Mouse (Mus musculus) NIH3T3 (cell line): ENCODE results near the gene Smco4.
"Not testable (repeated sequence)": the region's sequence is repeated elsewhere in the genome, so short reads cannot be mapped to it uniquely, and the experiment has no call there.

Experiments
- DNase-seq: peaks from one replicate; pipeline ENCODE4 v3.0.0-alpha.2; 2012; ENCODE audit warnings: low read depth

Gene Smco4

DNA sequence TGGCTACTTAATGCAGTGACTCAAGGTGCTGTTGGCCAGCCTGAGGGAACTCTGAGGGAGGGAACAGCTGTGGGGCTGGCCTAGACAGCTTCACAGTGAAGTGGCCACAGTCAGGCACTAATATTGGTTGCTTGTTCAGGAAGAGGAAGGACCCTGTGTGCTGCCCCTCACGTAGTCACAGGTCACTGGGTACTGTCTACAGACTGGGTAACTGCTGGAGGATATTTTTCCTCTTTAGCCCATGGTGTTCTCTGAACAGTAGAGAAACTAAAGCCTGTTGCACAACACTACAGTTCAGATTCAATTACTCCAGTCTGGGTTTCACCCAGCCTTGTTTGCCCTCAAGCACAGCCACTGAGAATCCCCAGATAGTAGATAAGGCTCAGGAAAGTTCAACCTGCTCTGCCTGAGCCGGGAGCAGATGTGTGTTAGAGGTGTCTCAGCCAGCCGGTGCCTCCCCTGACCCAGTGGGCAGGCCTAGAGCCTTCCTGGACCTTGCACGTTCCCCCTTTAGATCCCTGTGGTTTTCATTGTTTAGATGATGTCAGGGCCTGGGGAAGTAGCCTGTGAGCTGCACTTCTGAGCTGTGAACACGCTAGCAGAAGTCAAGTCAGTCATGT, 48.6 kb downstream of the Smco4 start:
- peak; percentile 9 for DNase-seq

DNA sequence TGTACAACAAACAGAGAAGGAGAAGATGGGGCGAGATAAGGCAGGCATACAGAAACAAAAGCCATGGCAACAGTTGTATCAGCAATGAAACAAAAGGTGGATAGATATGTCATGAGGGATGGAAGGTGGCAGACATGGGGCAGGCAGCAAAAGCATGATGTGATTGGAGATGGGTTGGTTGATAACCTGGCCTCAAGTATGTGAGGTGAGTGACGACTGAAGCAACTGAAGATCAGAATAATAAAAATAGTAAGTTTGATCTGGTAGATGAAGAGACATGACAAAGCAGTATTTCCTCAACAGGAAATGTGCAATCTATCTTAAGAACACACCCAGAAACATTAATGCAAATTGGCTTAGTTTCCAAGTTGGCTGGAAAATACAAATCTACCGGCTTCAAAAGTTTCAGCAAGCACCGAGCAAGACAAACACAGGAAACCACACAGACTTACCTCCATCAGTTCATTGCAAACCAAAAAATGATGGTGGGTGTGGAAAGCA, 57.3 kb downstream of the Smco4 start:
- no peak for DNase-seq

DNA sequence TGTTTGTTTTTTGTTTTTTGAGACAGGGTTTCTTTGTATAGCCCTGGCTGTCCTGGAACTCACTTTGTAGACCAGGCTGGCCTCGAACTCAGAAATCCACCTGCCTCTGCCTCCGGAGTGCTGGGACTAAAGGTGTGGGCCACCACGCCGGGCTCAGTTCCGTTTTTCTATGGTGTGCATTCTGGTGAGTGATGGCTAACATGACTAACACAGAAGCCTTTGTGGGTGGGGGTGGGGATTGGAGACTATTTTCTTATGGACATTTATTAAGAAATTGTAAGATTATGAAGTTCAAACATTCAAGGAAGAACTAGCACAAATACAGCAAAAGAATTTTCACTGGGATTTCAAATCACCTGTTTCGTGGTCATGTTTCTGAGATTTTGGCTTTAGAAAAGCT, 57.8 kb downstream of the Smco4 start:
- not testable (repeated sequence) for DNase-seq

DNA sequence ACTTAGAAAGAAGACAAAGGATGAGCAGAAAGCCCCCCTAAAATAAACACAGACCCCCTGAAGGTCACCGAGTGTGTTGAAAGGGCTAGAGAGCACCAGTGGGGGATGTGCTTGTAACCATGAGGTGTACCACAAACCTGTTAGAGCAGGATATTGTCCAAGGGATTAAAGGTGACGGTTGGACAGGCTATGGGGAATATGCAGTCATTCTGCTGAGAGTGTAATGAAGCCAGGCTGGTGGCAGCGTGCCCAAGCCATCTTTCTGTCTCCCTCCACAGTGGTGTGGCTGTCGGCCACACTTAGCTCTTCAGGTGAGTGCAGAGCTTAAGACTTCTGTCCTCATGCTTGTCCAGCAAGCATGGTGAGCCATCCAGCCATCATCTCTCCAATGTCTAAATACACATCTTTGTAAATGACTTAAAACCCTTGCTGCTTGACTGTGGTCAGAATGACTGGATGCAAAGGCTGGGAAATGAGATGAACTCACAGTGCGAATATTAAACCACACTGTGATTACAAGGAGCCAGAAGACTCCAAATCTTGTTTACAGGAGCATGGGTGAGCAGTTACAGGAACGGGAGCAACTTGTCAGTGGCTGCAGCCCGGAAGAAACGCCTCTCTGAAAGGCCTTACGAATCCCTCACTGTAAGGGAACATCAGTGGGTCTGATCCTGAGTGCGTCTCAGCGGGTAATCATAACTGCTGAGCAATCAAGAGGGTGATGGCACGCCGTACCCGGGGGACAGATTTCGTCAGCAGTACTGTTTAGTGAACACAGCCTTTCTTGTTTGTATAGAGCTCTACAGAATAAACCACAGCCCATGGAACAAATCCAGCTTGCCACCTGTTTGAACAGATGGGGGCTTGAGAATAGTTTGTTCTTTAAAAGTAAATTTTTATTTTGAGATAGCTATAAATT, 59.0 kb downstream of the Smco4 start:
- DNase-seq, result no peak

DNA sequence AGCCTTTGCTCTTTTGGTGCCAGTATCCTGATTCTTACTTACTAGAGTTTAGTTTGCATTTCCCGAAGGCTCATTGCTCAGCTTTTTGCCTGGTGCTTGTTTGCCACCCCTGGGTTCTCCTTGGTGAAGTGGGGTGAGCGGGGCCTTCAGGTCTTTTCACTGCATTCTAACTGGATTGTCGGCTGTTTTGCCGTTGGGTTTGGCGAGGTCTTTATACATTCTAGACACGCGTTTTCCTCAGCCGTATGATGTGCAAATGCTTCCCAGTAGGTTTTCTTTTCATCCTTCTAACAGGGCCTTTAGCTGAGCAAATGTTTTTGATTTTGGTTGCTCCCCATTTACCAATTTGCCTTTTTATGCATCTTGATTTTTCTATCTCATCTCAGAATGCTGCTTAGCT, 60.1 kb downstream of the Smco4 start:
- DNase-seq, result no peak

DNA sequence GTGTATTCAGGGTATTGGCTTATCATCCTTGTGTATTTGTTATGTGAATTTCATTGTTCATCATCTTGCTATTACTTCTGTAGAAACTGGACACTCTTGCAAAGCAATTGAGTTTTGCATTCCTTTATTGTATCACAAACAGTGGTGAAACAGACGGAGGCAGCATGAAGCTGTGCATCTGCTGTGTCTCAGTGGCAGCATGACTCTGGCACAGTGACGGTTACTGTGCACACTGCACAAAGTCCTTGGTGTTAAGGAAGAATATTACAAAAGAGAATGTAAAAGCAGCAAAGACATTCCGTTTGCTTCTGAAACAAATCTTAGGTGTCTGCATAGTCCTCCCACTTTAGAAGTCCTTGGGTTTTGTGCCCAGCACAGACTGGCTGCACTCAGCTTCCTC, 67.2 kb downstream of the Smco4 start:
- no peak for DNase-seq

DNA sequence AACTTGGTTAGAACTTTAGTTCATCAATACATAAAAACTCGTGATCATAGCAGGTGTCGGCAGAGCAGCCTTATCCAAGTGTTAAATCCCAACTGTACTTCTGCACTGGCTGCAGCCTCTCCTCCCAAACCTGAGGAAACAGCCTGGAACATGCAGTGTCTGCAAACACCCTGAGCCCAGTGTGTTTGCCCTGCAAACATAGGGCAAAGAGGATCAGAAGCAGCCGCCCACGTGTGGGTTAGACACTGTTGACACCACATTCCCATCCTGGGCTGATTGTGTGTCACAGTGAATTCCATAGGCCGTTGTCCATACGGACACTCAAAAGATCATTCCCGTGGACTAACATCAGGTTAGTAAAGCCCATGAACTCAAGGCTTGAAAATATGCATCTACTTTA, 69.1 kb downstream of the Smco4 start:
- no peak for DNase-seq

DNA sequence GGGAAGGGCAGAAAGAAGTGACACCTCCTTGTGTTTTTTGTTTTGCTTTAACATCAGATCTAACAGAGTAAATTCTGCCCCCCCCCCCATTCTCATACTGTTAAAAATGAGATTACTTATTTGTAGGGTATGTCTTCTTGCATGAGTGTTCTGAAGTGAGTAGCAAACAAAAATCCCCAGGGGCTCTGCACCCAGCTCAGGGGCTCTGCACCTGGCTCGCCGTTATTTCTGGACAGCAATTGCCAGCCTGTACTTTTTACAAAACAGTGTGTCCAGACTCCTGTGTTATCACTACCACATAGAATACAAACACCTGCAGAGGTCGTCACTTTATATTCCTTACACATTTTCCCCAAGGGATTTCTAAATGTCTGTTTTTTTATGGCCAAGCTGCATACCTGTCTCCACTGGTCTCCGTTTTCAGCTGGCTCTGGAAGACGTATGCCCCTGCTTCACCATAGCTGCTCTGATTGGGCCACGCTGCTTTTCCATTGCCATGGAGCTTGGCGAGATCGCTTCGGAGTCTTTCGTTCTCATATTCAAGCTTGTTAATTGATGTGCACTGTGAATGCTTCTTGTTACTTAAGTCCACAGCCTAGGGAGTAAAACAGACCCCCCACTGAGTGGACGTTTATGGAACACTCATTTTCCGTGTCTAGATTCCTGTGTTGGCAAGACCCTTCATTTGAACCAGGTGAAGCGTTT, 81.7 kb downstream of the Smco4 start:
- DNase-seq, result no peak

DNA sequence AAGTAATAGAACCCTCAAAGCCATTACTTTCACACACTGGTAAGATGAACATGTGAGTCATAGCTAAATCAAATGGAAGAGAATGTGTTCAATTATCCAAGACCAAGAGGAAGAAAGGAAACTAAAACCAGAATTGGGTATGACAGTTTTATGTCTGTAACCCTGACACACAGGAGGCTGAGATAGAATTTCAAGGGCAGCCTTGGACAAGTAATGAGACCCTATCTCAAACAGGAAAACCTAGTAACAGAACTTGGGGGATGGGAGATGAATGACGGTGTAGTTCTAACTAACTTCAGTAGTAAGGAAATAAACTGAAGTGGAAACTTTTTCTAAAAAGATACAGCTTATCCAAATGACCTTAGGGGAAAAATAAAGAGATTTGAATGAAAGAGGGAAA, 85.2 kb downstream of the Smco4 start:
- DNase-seq, result no peak

DNA sequence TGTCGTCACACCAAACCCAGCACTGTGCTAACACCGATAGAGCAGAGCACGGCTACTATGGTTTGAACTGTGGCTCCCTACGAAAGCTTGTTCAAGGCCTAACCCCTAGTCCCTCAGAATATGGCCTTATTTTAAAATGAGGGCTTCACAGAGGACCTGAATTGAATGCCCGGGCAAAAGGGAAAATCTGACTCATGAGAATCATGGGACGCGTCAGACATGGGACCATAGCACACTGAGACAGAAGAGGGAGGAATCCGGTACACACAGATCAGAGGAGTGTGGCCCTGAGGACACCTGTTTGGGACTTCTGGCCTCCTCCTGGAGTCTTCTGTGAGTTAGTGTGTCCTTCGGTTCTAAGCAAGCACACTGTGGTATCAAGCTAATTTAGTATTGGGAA, 85.7 kb downstream of the Smco4 start:
- no peak for DNase-seq

DNA sequence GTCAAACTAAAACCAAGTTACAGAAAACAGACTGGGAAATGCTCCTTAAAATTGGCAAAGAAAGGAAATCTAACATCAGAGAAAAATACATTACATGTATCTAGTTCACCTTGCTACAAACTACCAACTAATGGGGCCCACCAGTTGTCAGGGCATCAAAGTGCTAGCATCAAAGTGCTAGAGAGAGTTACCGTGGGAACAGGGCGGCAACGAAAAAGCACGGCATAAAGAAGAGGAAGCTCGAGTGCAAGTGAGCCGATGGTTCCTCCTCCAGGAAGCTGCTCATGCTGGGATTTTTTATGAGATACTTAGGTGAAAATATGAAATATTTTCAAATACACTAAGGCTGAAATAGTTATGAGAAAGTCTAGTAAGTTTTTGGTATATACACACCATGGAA, 86.9 kb downstream of the Smco4 start:
- no peak for DNase-seq

DNA sequence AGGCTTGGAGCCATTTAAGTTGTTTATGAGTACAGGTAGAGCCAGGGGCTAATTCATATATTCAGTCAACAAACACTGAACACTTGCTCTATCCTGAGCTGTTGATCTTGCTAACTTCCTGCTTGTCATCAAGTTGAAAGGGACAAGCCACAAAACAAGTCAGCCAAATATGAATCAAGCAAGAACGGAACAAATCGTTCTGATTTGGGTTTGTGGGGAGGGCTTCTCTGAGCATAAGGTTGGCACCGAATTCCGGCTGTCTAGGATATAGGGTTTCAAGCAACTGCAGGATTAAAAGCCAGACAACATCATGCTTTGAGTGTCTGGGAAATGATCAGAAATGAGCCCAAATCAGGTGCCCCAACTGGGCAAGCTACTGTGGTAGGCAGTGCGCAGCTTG, 88.8 kb downstream of the Smco4 start:
- no peak for DNase-seq

DNA sequence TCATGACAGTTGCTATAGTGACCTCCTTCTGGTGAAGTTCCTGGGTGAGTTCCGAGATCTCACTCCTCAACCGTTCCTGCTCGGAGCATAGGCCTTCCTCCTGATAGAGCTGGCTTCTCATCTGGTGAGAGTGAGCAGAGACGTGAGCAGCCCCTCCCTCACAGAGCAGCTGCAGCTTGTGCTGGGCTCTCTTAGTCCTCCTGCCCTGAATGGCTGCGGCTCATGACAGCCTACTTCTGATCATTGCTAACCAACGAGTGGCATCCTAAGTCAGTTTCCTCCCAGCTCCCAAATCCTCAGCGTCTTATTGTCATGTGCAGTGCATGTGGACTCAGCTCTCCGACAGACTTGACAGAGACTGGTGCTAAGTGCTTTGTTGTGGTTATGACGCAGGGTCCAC, 91.0 kb downstream of the Smco4 start:
- DNase-seq, result no peak

DNA sequence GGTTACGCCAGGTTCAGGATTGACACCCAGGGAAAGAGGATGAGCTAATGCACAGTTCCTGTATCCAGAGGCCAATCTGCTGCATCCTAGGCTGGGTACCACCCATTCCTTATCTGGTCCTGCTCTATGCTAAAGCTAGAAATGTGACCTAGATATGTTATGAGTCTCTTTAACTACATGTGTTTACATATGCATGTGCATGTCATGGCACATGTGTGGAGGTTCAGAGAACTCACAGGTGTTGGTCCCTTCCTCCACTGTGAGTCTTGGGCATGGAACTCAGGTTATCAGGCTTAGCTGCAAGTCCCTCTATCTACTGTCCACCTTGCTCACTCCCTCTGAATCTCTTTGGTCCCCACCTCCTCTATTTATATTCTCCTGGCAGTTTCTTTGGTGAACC, 92.7 kb downstream of the Smco4 start:
- DNase-seq, result no peak

DNA sequence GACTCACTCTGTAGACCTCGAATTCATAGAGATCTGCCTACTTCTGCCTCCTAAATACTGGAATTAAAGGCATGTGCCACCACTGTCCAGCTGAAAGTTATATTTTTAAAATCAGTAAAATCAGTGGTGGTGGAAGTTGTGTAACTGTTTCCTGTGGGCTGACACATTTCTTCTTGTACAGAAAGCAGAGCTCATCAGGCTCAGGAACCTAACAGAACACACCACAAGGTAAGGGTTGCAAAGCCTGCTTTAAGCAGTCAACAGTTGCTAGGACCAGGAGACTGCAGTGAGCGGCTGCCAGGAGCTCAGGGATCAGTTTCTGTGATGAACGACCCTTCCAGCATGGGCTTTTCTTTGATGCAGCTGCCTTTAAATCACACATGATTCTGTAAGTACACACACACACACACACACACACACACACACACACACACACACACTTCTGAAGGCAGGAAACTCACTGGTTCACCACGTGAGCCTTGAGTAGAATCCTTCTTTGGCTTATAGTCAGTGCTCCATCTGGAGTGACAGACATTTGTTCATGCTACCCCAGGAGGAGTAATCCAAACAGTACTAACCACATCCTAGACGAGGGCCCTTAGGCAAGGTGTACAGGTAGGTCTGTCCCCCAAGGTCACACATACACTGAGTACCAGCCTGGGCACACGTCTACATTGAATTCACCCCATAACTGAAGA, 94.1 kb downstream of the Smco4 start:
- DNase-seq, result no peak

DNA sequence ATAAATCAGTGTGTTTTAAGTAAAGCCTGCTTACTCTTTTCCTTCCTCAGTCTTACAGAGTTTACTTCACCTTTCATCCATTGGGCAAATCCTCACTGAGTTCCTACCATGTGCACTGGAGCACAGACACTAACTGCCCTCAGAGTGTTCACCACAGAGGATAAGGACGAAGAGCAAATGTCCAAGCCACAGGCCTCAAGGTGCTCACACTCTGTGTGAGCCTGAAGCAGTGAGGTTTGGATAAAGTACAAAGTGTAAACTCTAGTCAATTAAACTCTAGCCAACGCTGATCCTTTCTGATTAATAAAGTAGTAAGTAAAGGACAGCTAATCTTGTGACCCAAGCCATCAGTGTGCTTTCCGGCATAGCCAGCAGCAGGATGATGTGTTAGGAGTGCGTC, 100.9 kb downstream of the Smco4 start:
- DNase-seq, result no peak
